Mouse (Mus musculus): ENCODE measurements around the gene Cftr. TPM values are rescaled to one million over a fixed set of nuclear protein-coding genes. Genes with fewer than 3 reads are reported as not detected.

Gene Cftr
- total and polyA plus RNA-seq, 3 experiments = not detected

DNA sequence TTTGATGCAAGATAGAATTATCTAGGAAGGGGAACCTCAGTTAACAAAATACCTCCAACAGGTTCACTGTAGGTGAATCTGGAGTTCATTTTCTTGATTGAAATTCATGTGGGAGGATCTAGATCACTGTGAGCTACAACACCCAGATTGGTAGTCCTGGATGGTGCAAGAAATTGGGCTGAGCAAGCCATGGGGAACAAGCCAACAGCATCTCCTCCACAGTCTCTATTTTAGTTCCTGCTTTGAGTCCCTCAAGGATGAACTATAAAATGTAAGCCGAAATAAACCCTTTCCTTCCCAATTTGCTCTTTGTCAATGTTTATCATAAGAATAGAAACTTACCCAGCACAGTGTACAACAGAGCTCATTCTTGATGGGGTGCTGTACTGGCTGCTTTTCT, 152.5 kb downstream of the Cftr start:
- no peak overlapping the region for H3K9ac ChIP-seq (ENCODE audit: control insufficient read depth, low read depth, low read length, poor library complexity, severe bottlenecking)
- H3K36me3 ChIP-seq (ENCODE audit: control insufficient read depth in 1 of 2, insufficient read depth in 2 of 2, low read length in 2 of 2) = no peaks in the 10 kb centered on the region
- H3K27me3 ChIP-seq (ENCODE audit: control insufficient read depth in 1 of 2, insufficient read depth in 2 of 2, low read length in 2 of 2) = peaks cover 8 to 9% of the 10 kb centered on the region in 2 experiments

DNA sequence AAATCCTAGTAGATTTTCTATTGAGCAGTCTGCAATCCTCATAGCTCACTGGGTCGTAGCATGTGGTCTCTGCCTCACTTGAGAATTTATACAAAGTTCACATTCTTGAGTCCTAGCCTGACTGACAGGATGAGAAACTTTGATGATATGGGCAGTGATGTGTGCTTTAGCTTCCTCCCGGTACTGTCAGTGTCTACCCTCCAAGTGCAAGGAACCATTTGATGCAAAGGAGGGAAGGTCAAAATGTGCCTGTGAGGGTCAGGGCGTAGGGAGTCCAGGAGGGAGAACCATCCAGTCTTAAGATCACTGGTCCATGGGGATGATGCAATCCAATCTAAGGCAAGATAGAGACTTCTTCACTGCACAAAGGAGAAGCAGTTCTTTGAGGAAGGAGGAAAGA, 164.9 kb downstream of the Cftr start:
- Histone ChIP-seq H3K27ac (ENCODE audit: control insufficient read depth, low read depth, low read length) (no peak overlapping the region), H3K4me3 (ENCODE audit: control insufficient read depth in 1 of 2, insufficient read depth in 1 of 2, low read depth in 2 of 2, low read length in 2 of 2) (no peak overlapping the region), H3K4me1 (ENCODE audit: control insufficient read depth in 1 of 2, insufficient read depth in 2 of 2, low read length in 2 of 2) (no peaks in the 10 kb centered on the region), H3K9me3 (replicated peaks; ENCODE audit: insufficient read depth, low read length) (no peaks in the 10 kb centered on the region), H3K9ac (ENCODE audit: control insufficient read depth, low read depth, low read length, poor library complexity, severe bottlenecking) (no peak overlapping the region), H3K36me3 (ENCODE audit: control insufficient read depth in 1 of 2, insufficient read depth in 2 of 2, low read length in 2 of 2) (no peaks in the 10 kb centered on the region), H3K79me2 (ENCODE audit: control insufficient read depth, insufficient read depth, low read length, poor library complexity) (no peaks in the 10 kb centered on the region), H3K27me3 (ENCODE audit: control insufficient read depth in 1 of 2, insufficient read depth in 2 of 2, low read length in 2 of 2) (peaks cover 3 to 4% of the 10 kb centered on the region in 2 experiments)
- TF ChIP-seq MAFK (IDR thresholded peaks at IDR 0.05; ENCODE audit: borderline replicate concordance, low read depth, low read length) (no peak), BHLHE40 (IDR thresholded peaks at IDR 0.05; ENCODE audit: borderline replicate concordance, low read depth, low read length) (no peak), SIN3A (IDR thresholded peaks at IDR 0.05; ENCODE audit: low read length) (no peak), MAX (IDR thresholded peaks at IDR 0.05; ENCODE audit: low read length) (no peak), MYB (IDR thresholded peaks at IDR 0.05; ENCODE audit: low read depth, low read length) (no peak), CHD1 (IDR thresholded peaks at IDR 0.05; ENCODE audit: low read depth, low read length) (no peak), MEF2A (IDR thresholded peaks at IDR 0.05; ENCODE audit: extremely low read depth, insufficient replicate concordance, low read depth, low read length, poor library complexity, severe bottlenecking) (no peak), MYC (IDR thresholded peaks at IDR 0.05; ENCODE audit: low read depth, low read length) (no peak), GABPA (IDR thresholded peaks at IDR 0.05; ENCODE audit: low read depth, low read length) (no peak), MAZ (IDR thresholded peaks at IDR 0.05; ENCODE audit: low read depth, low read length) (no peak), EP300 (IDR thresholded peaks at IDR 0.05; ENCODE audit: low read depth in 1 of 2, low read length in 2 of 2) (no peak), ETS1 (IDR thresholded peaks at IDR 0.05; ENCODE audit: low read depth, low read length) (no peak), ZC3H11A (IDR thresholded peaks at IDR 0.05; ENCODE audit: low read depth, low read length) (no peak), TBP (IDR thresholded peaks at IDR 0.05; ENCODE audit: low read depth, low read length) (no peak), KAT2A (conservative IDR thresholded peaks at IDR 0.05; ENCODE audit: low read depth, low read length) (no peak), UBTF (IDR thresholded peaks at IDR 0.05; ENCODE audit: borderline replicate concordance, insufficient read depth, low read depth, low read length) (no peak), POLR2A (IDR thresholded peaks at IDR 0.05; ENCODE audit: control insufficient read depth in 1 of 2, insufficient read depth in 1 of 2, low read depth in 1 of 2, low read length in 2 of 2, poor library complexity in 1 of 2) (no peak)
- DNase-seq (ENCODE audit: low read depth, low spot score) = no peak

More for the DNA sequence above, 152.5 kb downstream of the Cftr start:
- TF ChIP-seq CHD2 (IDR thresholded peaks at IDR 0.05; ENCODE audit: low read length) (no peak), MXI1 (IDR thresholded peaks at IDR 0.05; ENCODE audit: low read depth, low read length) (no peak), ZMIZ1 (IDR thresholded peaks at IDR 0.05; ENCODE audit: low read depth, low read length) (no peak), MEF2A (IDR thresholded peaks at IDR 0.05; ENCODE audit: extremely low read depth, insufficient replicate concordance, low read depth, low read length, poor library complexity, severe bottlenecking) (no peak), NELFE (IDR thresholded peaks at IDR 0.05; ENCODE audit: low read depth, low read length) (no peak), UBTF (IDR thresholded peaks at IDR 0.05; ENCODE audit: borderline replicate concordance, insufficient read depth, low read depth, low read length) (no peak), USF2 (IDR thresholded peaks at IDR 0.05; ENCODE audit: borderline replicate concordance in 1 of 2, insufficient read depth in 1 of 2, low read depth in 1 of 2, low read length in 2 of 2) (no peak), MYC (IDR thresholded peaks at IDR 0.05; ENCODE audit: low read depth, low read length) (no peak), EP300 (IDR thresholded peaks at IDR 0.05; ENCODE audit: low read depth in 1 of 2, low read length in 2 of 2) (no peak), TAL1 (IDR thresholded peaks at IDR 0.05; ENCODE audit: low read length) (no peak), ZNF384 (IDR thresholded peaks at IDR 0.05; ENCODE audit: low read depth, low read length) (no peak), E2F4 (IDR thresholded peaks at IDR 0.05; ENCODE audit: borderline replicate concordance, low read depth, low read length) (no peak), SIN3A (IDR thresholded peaks at IDR 0.05; ENCODE audit: low read length) (no peak), POLR2AphosphoS2 (IDR thresholded peaks at IDR 0.05; ENCODE audit: low read length) (no peak), CTCF (IDR thresholded peaks at IDR 0.05 in 2 of 3, conservative IDR thresholded peaks at IDR 0.05 in 1 of 3; ENCODE audit: control insufficient read depth in 1 of 3, insufficient read depth in 1 of 3, low read depth in 2 of 3, low read length in 3 of 3, poor library complexity in 1 of 3, severe bottlenecking in 1 of 3) (no peak), RAD21 (IDR thresholded peaks at IDR 0.05; ENCODE audit: low read depth, low read length) (no peak), ZC3H11A (IDR thresholded peaks at IDR 0.05; ENCODE audit: low read depth, low read length) (no peak), SMC3 (IDR thresholded peaks at IDR 0.05; ENCODE audit: low read depth, low read length) (no peak)
- Histone ChIP-seq H3K27ac (ENCODE audit: control insufficient read depth, low read depth, low read length) (no peak overlapping the region), H3K79me2 (ENCODE audit: control insufficient read depth, insufficient read depth, low read length, poor library complexity) (no peaks in the 10 kb centered on the region), H3K4me1 (ENCODE audit: control insufficient read depth in 1 of 2, insufficient read depth in 2 of 2, low read length in 2 of 2) (no peaks in the 10 kb centered on the region), H3K9me3 (replicated peaks; ENCODE audit: insufficient read depth, low read length) (no peaks in the 10 kb centered on the region), H3K4me3 (ENCODE audit: control insufficient read depth in 1 of 2, insufficient read depth in 1 of 2, low read depth in 2 of 2, low read length in 2 of 2) (no peak overlapping the region)
- DNase-seq (ENCODE audit: low read depth, low spot score) = no peak

Data from MEL (cell line).